ENCODE assay signal across 9 mouse cellular contexts in genomic region chr2:25947950-25948349, GRCm38 (mm10). TPM values are rescaled to one million over a fixed set of nuclear protein-coding genes. Genes with fewer than 3 reads are reported as not detected.
DNase-seq lines count a peak whose midpoint lies in the region; ATAC-seq lines count a peak whose summit lies in the region.
"Had no signal": no experiment of that assay in that cellular context is flagged by ENCODE, and none has a peak within 500 bp of the region (broad histone marks: within the 10 kb centered on the region; RNA-seq: fewer than 3 reads in every experiment).

No protein-coding gene starts in this region.

- no peak for ATAC-seq in forebrain, embryonic 14.5 days
- ATAC-seq in forebrain, embryonic 16.5 days = no peak
- ATAC-seq in kidney, embryonic 15.5 days (replicated peaks; ENCODE audit: low FRiP score) = no peak

- H3K9me3 ChIP-seq in forebrain, embryonic 14.5 days (replicated peaks; ENCODE audit: control insufficient read depth, low read length) = no peaks in the 10 kb centered on the region
- no peaks in the 10 kb centered on the region for H3K9me3 ChIP-seq in forebrain, embryonic 16.5 days (ENCODE audit: control insufficient read depth, low read length)
- no peaks in the 10 kb centered on the region for H3K9me3 ChIP-seq in kidney, embryonic 15.5 days (replicated peaks)
- no peaks in the 10 kb centered on the region for H3K9me3 ChIP-seq in limb, embryonic 10.5 days (replicated peaks)

- H3K4me1 ChIP-seq in forebrain, embryonic 14.5 days (ENCODE audit: control insufficient read depth, insufficient read depth, low read length) = no peaks in the 10 kb centered on the region
- no peaks in the 10 kb centered on the region for H3K4me1 ChIP-seq in forebrain, embryonic 16.5 days (replicated peaks; ENCODE audit: control insufficient read depth, insufficient read depth, low read length)
- no peaks in the 10 kb centered on the region for H3K4me1 ChIP-seq in kidney, embryonic 15.5 days
- H3K4me1 ChIP-seq in limb, embryonic 10.5 days = no peaks in the 10 kb centered on the region

- no peaks in the 10 kb centered on the region for H3K27me3 ChIP-seq in forebrain, embryonic 14.5 days (replicated peaks; ENCODE audit: control insufficient read depth, insufficient read depth, low read length)
- H3K27me3 ChIP-seq in forebrain, embryonic 16.5 days (replicated peaks; ENCODE audit: control insufficient read depth, insufficient read depth, low read length) = no peaks in the 10 kb centered on the region
- no peaks in the 10 kb centered on the region for H3K27me3 ChIP-seq in kidney, embryonic 15.5 days
- H3K27me3 ChIP-seq in limb, embryonic 10.5 days (ENCODE audit: low read depth, poor library complexity, severe bottlenecking) = no peaks in the 10 kb centered on the region

- peaks cover 80% of the 10 kb centered on the region for H3K36me3 ChIP-seq in forebrain, embryonic 14.5 days (ENCODE audit: control insufficient read depth, insufficient read depth, low read length)
- peaks cover 26% of the 10 kb centered on the region for H3K36me3 ChIP-seq in forebrain, embryonic 16.5 days (ENCODE audit: control insufficient read depth, insufficient read depth)
- peaks cover 85% of the 10 kb centered on the region for H3K36me3 ChIP-seq in kidney, embryonic 15.5 days
- H3K36me3 ChIP-seq in limb, embryonic 10.5 days = peaks cover 94% of the 10 kb centered on the region

- H3K4me3 ChIP-seq in forebrain, embryonic 14.5 days (ENCODE audit: low read depth, low read length) = no peak overlapping the region
- H3K4me3 ChIP-seq in forebrain, embryonic 16.5 days (replicated peaks; ENCODE audit: low read length) = no peak overlapping the region
- H3K4me3 ChIP-seq in kidney, embryonic 15.5 days (replicated peaks) = no peak overlapping the region
- H3K4me3 ChIP-seq in limb, embryonic 10.5 days = no peak overlapping the region

- no peak overlapping the region for H3K9ac ChIP-seq in forebrain, embryonic 14.5 days (ENCODE audit: low read length)
- H3K9ac ChIP-seq in forebrain, embryonic 16.5 days (replicated peaks; ENCODE audit: low read depth, low read length) = no peak overlapping the region
- H3K9ac ChIP-seq in kidney, embryonic 15.5 days = no peak overlapping the region

- H3K27ac ChIP-seq in forebrain, embryonic 14.5 days (ENCODE audit: low read depth, low read length) = no peak overlapping the region
- H3K27ac ChIP-seq in forebrain, embryonic 16.5 days (ENCODE audit: low read length) = no peak overlapping the region
- no peak overlapping the region for H3K27ac ChIP-seq in kidney, embryonic 15.5 days
- no peak overlapping the region for H3K27ac ChIP-seq in limb, embryonic 10.5 days

- WGBS in forebrain, embryonic 14.5 days = 90% methylated on average over 3 of the region's 3 CpGs
- 94% methylated on average over 3 of the region's 3 CpGs for WGBS in forebrain, embryonic 16.5 days
- 85% methylated on average over 3 of the region's 3 CpGs for WGBS in kidney, embryonic 15.5 days
- WGBS in limb, embryonic 10.5 days = 92% methylated on average over 3 of the region's 3 CpGs

- H3K4me2 ChIP-seq in forebrain, embryonic 14.5 days (ENCODE audit: low read length) = no peak overlapping the region
- H3K4me2 ChIP-seq in forebrain, embryonic 16.5 days (ENCODE audit: low read length) = no peak overlapping the region
- H3K4me2 ChIP-seq in kidney, embryonic 15.5 days = no peak overlapping the region

- DNase-seq in forebrain, embryonic 14.5 days (ENCODE audit: low spot score) = peak; percentile 13
- peak; percentile 27 for DNase-seq in kidney, adult 9 months
- peak; percentile 62 for DNase-seq in NIH3T3 (ENCODE audit: low read depth)
- DNase-seq in kidney, postnatal 4 days = peak; percentile 62 to 67
- no peak for DNase-seq in limb, embryonic 10.5 days (ENCODE audit: low spot score)
- no peak for DNase-seq in testis, postnatal 10 days (ENCODE audit: low spot score)
- DNase-seq: thymus, postnatal 36 days had no signal

RNA-seq across cellular contexts. Expression of gene Camsap1, which starts 35.1 kb away (rescaled TPM):
- 30.9 and 61.3 TPM in 2 replicates for polyA plus RNA-seq in forebrain, embryonic 14.5 days (2014; fragmentation: Nextera tagmentation; extraction: Ambion mirVana)
- 70.2 and 75.4 TPM in 2 replicates for polyA plus RNA-seq in forebrain, embryonic 16.5 days (2015; fragmentation: Nextera tagmentation; extraction: Ambion mirVana)
- 18.6 and 18.9 TPM in 2 replicates for polyA plus RNA-seq in kidney, embryonic 15.5 days (2015; fragmentation: Nextera tagmentation; extraction: Ambion mirVana)
- 30.5 and 34.7 TPM in 2 replicates for polyA plus RNA-seq in limb, embryonic 10.5 days (2016; fragmentation: Nextera tagmentation; extraction: Ambion mirVana)

Comparison
In these comparisons a context has a peak if more than half of its experiments do, and no peak if none do; other contexts are left out.
1. DNase-seq: peak in forebrain, embryonic 14.5 days (single experiment), kidney, adult 9 months (single experiment), NIH3T3 (single experiment) and kidney, postnatal 4 days (2 of 2); none in limb, embryonic 10.5 days (single experiment) and testis, postnatal 10 days (single experiment).